Mouse (Mus musculus) myocyte (in vitro differentiated cells): ENCODE results near the gene Uaca.

Source experiments
- E2F4 ChIP-seq: IDR thresholded peaks from one replicate; pipeline ENCODE4 v1.6.1; 2011; ENCODE audit warnings: mild to moderate bottlenecking, control low read depth, moderate library complexity; ENCODE audit not compliant: insufficient read depth
- POLR2A ChIP-seq: IDR thresholded peaks from one replicate; pipeline ENCODE4 v1.6.1; 2011; ENCODE audit warnings: low read depth, mild to moderate bottlenecking, control low read depth, moderate library complexity; ENCODE audit not compliant: insufficient read length
- POLR2AphosphoS2 ChIP-seq: IDR thresholded peaks from one replicate; pipeline ENCODE4 v1.6.1; 2011; ENCODE audit warnings: low read depth, control low read depth; ENCODE audit not compliant: insufficient read length

DNA sequence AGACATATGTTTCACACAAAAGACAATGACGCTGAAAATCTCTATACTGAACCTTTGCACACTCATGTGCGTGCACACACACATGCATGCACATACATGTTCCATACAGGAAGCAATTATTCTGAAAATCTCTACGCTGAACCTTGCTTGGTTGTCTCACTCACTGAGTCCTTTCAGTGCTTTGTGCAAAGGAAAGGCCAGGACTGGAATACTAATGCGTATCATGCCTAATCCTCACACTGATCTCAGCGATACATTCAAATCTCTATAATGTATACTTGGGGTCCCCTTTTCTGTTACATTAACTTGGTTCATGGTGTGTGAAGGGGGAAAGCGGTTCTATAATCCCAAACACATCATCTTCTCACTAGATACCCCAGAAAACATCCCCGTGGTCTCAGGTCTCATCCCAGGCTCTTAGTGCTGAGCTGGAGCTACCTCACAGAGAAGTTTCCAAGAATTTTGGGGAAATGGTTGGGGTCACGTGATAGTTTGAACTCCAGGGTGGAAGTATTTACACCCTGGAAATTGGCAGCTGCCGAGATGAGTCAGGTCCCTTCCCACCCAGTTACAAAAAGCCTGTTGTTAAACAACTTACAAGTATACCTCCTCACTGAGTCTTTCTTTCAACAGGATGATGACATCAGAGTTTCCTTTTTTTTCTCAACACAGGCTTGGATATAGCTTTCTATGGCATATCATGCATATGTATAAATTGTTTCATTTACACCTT is 12.1 kb upstream of the Uaca start:
- no peak for TF ChIP-seq E2F4
- no peak for TF ChIP-seq POLR2A
- TF ChIP-seq POLR2AphosphoS2: no peak
